Mouse (Mus musculus): Measurements from ENCODE around the gene Acsf3.

The Acsf3 gene

DNA sequence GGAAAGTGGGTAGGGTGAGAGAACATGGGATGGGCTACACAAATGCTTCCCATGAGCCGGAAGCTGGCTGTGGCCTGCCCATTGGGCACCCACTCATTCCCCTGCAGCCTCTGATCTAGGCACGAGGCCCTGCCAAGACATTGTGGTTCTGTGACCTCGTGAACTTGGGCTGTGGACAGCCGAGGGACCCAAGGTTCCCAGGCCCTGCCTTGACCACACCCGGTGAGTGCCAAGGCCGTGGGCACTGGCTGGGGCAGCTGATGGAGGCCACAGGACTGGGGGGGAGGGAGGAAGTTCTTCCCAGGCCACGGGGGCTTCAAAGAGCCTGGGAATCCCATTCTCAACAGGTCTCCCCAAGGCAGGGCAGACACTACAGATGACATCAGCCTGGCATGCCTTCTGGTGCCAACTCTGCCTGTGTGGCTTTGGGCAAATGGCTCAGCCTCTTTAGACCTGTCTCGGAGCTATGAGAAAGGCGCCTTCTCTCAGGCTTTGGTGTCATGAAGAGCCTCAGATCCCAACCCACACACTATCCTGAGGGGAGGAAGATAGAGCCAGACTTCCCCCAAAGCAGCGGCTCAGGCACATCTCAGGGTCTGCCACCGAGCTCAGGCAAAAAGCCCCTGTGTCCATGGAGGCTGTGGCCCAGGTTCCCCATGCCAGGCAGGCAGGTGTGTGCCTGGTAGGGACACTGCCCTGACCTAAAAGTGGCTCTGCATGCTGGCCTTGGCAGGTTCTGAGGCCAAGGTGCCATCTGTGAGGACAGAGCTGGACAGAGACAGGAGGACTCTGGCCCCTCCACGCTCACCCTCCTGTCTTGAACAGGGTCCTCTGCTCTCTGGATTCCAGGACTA lies 76.6 kb downstream of the Acsf3 start:
- no peak for DNase-seq

DNA sequence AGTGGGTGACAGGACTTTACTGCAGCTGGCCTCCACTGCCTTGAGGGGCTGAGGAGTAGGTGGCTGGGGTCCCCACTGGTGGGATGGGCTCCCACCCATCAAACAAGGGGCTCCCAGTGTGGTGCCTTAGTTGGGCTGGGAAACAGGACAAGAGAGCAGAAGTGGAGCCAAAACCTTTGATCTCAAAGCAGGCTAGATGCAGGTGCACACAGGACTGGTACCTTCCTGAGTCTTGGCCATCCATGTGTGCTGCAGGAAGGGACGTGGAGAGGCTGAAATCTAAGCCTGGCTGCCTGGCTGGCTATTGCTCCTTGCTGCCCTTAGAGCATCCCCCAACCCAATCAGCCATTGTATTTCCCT lies 77.2 kb downstream of the Acsf3 start:
- DNase-seq: no peak

DNA sequence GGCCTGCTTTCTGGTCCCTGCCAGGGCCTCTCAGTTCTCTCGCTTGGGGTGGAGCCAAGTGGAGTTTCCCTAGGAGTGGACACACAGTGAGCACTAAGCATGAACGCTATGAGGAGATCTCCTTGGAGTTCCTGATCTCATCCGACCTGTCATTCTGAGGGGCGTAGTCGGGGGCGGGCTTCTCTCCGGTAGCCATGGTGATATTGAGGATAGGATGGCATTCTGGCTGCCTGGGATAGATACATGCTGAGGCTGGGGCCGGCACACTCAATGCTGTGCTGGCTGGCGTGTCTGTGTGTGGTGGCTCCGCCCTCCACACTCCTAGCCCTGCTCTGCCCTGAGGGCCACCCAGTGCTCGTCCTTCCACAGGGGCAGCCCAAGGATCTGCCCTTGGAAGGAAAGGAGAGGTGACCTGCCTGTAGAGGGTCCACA lies 78.1 kb downstream of the Acsf3 start:
- peak in 1 of 2 experiments; percentile 35 for DNase-seq

DNA sequence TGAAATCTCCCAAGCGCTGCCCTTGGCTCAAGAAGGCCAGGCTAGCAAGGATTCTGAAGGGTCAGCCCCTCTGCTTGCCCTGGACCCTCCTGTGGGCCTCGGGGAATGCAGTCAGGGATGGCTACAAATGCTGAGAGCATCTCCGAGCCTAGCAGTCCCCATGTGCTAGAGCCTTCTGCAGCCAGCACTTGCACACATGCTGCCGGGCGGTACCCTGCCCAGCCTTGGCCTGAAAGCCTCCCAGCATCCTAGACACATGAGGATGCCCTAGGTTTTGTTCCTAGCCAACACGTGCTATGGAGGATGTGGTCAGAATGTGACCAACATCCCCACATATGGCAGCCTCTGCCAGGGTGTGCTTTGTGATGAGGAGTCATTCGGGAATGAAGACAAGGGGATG lies 79.1 kb downstream of the Acsf3 start:
- no peak for DNase-seq

DNA sequence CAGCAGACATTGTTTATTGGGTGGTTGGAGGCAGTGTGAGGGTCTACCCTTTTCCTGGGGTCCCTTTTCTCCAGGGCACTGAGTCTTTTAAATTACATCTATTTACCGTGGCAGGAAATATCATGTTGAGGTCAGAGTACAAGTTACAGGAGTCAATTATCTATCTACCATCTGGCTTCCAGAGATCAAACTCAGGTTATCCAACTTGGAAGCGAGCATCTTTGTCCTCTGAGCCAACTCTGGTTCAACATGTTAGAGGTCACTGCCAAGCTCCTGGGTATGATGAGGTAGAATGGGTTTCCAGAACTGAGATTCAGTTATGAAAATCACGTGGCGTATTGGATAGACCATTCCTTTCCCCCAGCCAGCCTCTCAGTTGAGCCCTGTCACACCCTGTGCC lies 79.8 kb downstream of the Acsf3 start:
- no peak for DNase-seq

DNA sequence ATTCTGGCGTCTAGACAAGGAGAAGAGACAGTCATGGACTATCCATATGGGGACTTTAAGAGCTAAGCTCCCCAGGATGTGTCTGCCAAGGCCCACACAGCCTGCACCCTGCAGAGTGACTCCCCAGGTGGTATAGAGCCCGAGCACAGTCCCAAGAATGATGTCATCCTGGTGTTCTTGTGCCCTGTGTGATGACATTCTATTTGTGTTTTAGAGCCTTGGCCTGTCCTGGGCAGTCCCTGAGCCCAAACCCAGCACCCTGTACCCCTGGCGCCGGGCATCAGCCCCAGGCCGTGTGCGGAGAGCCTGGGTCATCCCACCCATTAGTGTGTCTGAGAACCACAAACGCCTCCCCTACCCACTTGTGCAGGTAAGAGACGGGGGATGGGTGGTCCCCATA lies 81.0 kb downstream of the Acsf3 start:
- DNase-seq: no peak

DNA sequence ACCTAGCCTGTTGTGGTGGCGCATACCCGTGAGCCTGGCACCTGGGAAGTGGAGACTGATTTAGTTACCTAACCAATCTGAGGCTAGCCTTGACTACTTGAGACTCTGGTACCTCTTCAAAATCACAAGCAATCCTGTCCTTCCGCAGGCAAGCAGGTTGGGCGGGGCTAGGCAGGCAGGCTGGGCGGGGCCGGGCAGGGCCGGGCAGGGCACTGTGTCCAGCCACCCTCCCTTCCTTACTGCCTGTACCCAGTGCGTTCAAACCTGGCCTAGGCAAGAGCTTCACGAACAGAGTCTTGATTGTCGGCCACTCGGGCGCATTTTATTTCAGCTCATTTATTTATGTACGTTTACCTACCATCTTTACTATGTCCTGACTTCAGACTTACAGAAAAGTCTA lies 84.6 kb downstream of the Acsf3 start:
- no peak for DNase-seq

DNA sequence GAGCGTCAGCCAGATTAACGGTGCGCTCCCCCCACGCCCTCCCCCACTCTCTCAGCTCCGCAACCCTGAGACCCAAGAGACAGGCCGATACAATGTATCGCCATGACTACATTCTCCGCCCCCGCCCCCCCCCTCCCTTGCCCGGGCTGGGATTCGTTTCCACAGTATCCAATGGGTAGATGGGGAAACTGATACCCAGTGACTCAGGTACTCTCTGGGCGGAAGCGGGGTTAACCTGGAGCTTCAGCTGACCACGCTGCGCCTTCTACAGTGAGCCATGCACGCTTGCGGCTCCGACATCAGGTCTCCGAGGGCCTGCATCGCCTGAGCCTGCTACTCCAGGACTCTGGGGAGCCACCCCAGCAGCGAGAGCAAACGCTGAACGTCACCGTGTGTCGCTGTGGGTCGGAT lies 89.4 kb downstream of the Acsf3 start:
- peak in 1 of 2 experiments; percentile 22 for DNase-seq

DNA sequence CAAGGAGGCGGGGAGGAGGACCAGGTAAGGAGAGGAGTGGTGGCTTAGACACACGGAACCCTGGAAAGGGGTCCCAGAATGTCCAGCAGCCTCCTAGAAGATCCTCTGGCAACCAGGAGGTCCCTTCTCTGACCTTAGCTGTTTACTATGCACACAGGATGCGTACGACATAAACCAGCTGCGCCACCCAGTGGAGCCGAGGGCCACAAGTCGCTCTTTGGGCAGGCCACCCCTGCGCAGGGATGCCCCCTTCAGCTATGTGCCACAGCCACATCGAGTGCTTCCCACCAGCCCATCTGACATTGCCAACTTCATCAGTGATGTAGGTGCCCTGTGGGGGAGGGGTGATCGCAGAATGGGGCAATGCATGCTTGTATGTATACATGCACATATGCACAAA lies 90.2 kb downstream of the Acsf3 start:
- peak; percentile 41 to 55 for DNase-seq

DNA sequence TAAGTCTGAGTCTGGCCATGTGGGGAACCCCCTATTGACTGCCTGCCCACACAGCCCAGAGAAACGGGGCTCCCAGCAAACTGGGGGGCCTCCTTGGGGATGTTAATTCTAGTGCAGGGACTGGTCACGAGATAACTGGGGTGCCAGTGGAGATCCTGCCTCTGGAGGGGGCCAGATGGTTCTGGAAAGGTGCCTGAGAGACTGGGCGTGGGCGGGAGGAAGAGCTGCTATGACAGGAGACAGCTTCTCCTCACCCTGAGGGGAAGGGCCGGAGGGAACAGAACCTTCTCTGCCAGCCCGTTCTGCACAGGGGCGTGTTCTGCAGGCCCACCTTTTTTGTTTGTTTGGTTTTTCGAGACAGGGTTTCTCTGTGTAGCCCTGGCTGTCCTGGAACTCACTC lies 90.9 kb downstream of the Acsf3 start:
- DNase-seq: no peak
